Mouse (Mus musculus): ENCODE results near the gene Tasp1. TPM values are rescaled to one million over a fixed set of nuclear protein-coding genes. Genes with fewer than 3 reads are reported as not detected.
"Not testable (repeated sequence)": the region's sequence is repeated elsewhere in the genome, so short reads cannot be mapped to it uniquely, and the experiment has no call there.

Tasp1 gene
- total RNA-seq, 2 experiments from 2014 or later: 7.0 to 7.8 TPM

DNA sequence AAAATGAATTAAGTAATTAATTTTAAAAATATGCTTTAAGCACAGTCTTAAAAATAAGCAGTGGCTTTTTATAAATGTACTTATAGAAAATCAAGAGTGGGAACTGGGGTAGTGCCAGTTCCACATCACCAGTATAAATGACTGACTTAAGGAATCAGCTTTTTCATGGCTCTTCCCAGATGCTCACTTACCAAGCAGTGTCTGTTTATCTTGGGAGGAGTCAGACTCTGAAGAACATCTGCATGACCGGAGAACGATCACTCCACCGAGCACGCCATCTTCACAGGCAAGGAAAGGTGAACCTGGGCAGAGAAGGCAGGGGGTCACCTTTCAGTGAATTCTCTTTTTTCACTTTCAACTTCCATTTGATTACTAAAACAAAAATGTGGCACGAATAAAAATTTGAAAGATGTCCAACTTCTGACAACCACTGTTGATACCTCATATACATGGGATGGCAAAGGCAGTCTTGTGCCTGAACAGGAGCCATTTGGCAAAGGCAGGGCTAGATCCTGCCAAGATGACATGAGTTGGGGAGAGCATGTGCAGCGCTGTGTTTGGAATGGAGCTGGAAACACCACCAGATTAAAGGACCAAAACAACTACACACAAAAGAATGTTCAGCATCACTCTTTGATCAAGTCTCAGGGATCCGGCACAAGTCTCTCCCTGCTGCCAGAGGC lies 182.9 kb downstream of the Tasp1 start:
- peak; percentile 11 to 20 for DNase-seq

GRCm38 (mm10) chr2:139878052-139878621 lies 188.5 kb downstream of the Tasp1 start:
- DNase-seq: no peak

DNA sequence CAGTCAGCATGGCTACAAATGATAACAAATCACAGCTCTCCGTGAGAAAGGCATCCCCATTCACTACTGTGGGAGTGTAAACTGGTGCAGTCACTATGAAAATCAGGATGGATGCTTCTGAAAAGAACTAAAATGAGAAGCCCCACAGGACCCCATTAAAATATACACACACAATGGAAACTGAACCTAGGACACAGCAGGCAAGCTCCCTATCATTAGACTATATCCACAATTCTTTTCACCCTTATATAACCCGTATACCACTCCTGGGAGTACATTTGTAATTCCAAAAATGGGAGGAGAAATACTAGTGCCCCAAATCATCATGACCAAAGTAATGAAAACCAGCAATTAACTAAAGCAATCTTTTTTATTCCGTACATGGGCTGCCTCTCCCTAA lies 190.7 kb downstream of the Tasp1 start:
- DNase-seq: no peak

- no peak for DNase-seq
Measured at GRCm38 (mm10) chr2:139874173-139874572, 192.4 kb downstream of the Tasp1 start.

DNA sequence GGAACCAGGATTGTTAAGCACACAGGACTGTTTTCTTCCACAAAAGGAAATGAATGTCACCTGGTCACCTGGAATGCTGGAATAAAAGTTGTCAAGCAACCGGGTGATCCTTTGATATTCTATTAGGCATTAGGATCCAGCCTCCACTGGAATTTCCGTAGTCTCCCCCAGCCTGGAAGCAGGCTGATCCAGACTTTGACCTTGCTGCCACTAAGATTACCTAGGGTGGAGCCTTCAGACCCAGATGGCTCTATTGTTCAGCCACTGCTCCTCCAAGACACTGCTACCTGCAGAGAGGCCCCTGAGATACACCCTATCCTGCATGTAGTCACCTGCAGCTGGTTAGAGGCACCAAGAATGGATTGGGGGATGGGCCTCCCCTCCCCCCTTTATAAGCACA lies 192.8 kb downstream of the Tasp1 start:
- no peak for DNase-seq

- not testable (repeated sequence) for DNase-seq
Measured at GRCm38 (mm10) chr2:139869071-139869470, 197.5 kb downstream of the Tasp1 start.

DNA sequence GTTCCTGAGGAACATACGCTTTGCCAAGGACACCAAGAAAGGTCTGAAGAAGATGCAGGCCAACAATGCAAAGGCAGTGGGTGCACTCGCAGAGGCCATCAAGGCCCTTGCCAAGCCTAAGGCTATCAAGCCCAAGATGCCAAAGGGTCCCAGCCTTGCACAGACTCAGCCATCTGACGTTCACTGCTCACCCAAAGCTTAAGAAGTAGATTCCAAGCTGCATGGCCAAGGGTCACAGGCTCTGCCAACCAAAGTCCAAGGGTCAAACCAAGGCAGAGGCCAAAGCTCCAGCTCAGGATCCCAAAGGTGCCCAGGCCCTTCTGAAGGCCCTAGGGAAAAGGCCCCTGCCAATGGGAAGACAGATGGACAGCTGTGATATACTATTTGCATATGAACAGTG lies 203.2 kb downstream of the Tasp1 start:
- DNase-seq: not testable (repeated sequence)

DNA sequence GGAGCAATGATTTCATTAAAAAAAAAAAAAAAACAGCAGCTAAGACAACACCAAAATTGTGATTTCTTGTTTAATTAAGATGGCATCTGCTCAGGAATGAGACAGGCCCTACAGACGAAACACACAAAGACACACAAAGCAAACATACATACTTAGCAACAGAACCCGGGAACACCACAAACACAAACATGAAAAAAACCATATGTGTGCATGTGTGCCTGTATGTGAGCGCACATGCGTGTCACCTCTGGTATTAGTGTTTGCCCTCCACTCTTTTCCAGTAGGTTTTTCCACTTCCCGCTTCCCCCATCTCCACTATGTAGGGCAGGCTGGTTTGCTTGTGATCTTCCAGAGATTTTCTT lies 206.5 kb downstream of the Tasp1 start:
- DNase-seq: no peak

GRCm38 (mm10) chr2:139859424-139860132 lies 207.0 kb downstream of the Tasp1 start:
- DNase-seq: peak in 1 of 2 experiments; percentile 9

GRCm38 (mm10) chr2:139849621-139850020 lies 217.0 kb downstream of the Tasp1 start:
- DNase-seq: no peak

- DNase-seq: peak; percentile 6 to 12
Measured at GRCm38 (mm10) chr2:139841359-139841758, 225.2 kb downstream of the Tasp1 start.

GRCm38 (mm10) chr2:139840941-139841340 lies 225.7 kb downstream of the Tasp1 start:
- DNase-seq: no peak

GRCm38 (mm10) chr2:139821589-139822378 lies 244.8 kb downstream of the Tasp1 start:
- no peak for DNase-seq

GRCm38 (mm10) chr2:139817275-139817674 lies 249.3 kb downstream of the Tasp1 start:
- no peak for DNase-seq

DNA sequence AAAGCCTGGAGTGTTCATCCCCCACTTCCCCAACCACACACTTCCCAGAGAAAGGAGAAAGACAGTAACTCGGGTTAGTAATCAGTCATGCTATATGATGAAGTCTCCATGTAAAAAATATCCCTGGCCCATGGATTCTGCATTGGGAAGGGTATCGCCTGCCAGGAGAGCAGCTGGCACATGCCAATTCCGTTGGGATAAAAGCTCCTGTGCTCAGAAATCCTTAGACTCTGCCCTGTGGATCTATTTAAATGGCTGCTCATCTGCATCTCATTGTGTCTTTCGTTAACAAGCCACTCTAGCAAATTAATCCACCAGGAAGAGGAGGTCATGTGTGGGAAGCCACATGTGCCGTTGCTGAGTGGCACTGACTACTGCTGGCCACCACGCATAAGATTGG lies 258.7 kb downstream of the Tasp1 start:
- DNase-seq: no peak

DNA sequence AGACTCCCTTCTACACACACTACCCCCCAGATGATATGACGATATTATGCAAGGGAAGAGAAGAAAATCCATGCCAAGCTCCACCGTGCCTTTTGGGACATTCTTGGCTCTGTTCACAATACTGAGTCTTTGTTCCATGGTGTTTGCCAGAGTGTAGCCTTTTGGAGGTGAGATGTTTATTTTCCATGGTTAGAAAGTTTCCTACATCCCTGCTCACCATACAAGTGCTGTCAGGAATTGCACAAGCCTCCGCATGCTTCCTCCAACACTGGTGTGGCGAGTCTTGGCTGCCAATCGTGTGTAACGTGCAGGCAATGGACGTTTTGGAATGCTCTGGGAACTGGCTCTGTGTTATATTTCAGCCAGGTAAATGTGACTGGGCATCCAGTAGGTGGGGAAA lies 262.6 kb downstream of the Tasp1 start:
- no peak for DNase-seq

DNA sequence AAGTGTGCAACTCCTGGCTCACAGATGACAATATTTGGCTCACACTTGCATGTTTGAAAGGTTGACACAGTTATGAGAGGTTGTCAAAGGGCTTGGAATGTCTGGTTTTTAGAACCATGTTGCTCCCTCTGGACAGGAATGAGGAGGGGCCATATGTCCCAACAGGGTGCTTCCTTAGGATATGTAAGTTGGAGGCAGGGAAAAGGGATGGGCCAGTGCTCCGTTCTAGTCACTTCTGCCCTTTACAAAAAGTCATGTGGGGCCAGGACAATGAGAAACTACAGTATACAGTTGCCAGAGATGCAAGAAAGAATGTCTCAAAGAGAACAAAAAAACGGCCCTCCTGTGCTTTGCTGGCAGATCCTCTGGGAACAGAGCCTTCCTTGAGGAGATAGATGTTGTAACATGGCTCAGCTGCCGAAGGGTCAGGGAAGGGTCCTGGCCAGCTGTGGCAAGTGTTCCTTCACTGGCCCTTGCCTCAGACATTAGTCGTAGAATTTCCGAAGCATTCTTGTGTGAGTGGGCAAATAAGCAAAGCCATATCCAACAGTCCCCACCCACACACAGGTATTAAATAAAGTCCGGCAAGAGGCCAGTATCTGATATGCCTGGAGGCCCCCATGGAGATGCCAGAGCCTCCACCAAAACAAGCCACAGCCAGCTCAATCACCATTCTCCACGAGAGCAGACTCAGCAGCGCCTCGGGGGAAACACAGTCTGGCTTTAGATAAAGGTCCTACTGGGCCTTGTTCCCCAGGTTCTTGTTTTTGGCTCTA lies 274.1 kb downstream of the Tasp1 start:
- DNase-seq: peak; percentile 7 to 52

DNA sequence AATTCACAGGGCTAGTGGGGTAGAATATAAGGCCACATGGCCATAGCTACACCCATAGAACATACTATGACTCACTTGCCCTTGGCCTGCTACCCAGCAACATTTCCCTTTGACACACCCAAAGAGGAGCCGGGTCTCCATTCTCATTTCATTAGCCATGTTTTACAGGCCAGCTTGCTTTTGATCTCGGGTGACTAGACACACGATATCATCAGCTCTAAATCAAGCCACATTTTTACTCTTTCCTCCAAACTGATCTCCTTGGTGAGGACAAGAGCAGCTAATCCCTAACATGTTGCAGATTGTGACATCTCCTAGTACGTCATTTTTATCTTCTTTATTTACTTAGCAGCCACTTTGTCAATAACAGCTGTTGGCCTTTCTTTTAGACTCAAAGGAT lies 277.9 kb downstream of the Tasp1 start:
- DNase-seq: no peak

- DNase-seq: peak in 1 of 2 experiments; percentile 11
Measured at GRCm38 (mm10) chr2:139784946-139785345, 281.7 kb downstream of the Tasp1 start.

DNA sequence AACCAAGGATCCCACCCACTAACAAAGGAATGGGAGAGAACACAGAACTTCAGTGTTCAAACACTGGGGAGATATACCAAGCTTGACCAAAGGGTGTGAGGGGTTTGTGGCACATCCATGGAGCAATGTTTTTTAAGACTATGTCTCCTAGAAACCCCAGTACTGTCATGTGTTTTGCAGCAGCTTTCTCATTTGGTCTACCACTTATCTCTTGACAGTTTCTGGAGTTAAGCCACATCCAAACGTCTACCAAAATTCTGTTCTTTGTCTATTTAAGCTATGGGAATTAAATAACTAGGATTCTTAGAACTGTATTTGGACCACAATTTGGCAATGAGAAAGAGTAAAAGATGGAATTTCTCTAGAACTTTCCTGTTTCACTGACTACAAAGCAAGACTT lies 282.1 kb downstream of the Tasp1 start:
- no peak for DNase-seq
